Mouse (Mus musculus) spleen, adult 2 months (tissue): ENCODE results near the gene Mettl3. TPM values are rescaled to one million over a fixed set of nuclear protein-coding genes. Genes with fewer than 3 reads are reported as not detected.

ENCODE experiments used
- DNase-seq, 2 experiments: peaks; one replicate each; pipeline versions ENCODE4 v3.0.0 to v3.0.0-alpha.2; 2012 to 2021; ENCODE audit warnings: low spot score in 2 of 2, low read depth in 1 of 2
- H3K27ac ChIP-seq: fragments of 200-500 bp; 2 replicates; pipeline ENCODE4 v1.5.1; 2012; ENCODE audit warnings: low read length, inconsistent platforms; ENCODE audit not compliant: insufficient read depth
- H3K27me3 ChIP-seq: fragments of 200-500 bp; 2 replicates; pipeline ENCODE4 v1.6.1; 2012; ENCODE audit warnings: mild to moderate bottlenecking, moderate library complexity, low read length, inconsistent platforms; ENCODE audit not compliant: control insufficient read depth, insufficient read depth
- H3K36me3 ChIP-seq: fragments of 200-500 bp; 2 replicates; pipeline ENCODE4 v1.6.1; 2012; ENCODE audit warnings: mild to moderate bottlenecking, low read length, inconsistent platforms; ENCODE audit not compliant: control insufficient read depth, insufficient read depth
- H3K4me1 ChIP-seq: fragments of 200-500 bp; 2 replicates; pipeline ENCODE4 v1.6.1; 2011; ENCODE audit warnings: inconsistent platforms; ENCODE audit not compliant: control insufficient read depth, insufficient read depth, insufficient read length
- H3K4me3 ChIP-seq: fragments of 200-500 bp; 2 replicates; pipeline ENCODE4 v1.5.1; 2011; ENCODE audit warnings: mild to moderate bottlenecking, inconsistent platforms; ENCODE audit not compliant: insufficient read depth, insufficient read length; ENCODE audit errors: extremely low read depth
- CTCF ChIP-seq: fragments of 200-500 bp; IDR thresholded peaks from 2 replicates; pipeline ENCODE4 v1.5.1; 2011; ENCODE audit warnings: mild to moderate bottlenecking, inconsistent platforms; ENCODE audit not compliant: insufficient read depth, insufficient read length, insufficient replicate concordance; ENCODE audit errors: extremely low read depth
- POLR2A ChIP-seq: fragments of 200-500 bp; IDR thresholded peaks from 2 replicates; pipeline ENCODE4 v1.6.1; 2011; ENCODE audit warnings: low read depth, low read length, inconsistent platforms
- WGBS: fragments of 180-500 bp; shearing (Covaris S2); methylation state at CpG from one replicate; pipeline ENCODE4 v1.1.7; 2018; 5-methylcytosine and 5-hydroxymethylcytosine counted together
- polyA plus RNA-seq: library from polyadenylated mRNA; depleted of rRNA; stranded (reverse); fragments of >200 nt; gene quantifications from 2 replicates; pipeline ENCODE4 v1.2.3, GENCODE M21; 2012; rRNA removed

Gene Mettl3
- polyA plus RNA-seq, 1 experiment = 24.1 TPM

DNA sequence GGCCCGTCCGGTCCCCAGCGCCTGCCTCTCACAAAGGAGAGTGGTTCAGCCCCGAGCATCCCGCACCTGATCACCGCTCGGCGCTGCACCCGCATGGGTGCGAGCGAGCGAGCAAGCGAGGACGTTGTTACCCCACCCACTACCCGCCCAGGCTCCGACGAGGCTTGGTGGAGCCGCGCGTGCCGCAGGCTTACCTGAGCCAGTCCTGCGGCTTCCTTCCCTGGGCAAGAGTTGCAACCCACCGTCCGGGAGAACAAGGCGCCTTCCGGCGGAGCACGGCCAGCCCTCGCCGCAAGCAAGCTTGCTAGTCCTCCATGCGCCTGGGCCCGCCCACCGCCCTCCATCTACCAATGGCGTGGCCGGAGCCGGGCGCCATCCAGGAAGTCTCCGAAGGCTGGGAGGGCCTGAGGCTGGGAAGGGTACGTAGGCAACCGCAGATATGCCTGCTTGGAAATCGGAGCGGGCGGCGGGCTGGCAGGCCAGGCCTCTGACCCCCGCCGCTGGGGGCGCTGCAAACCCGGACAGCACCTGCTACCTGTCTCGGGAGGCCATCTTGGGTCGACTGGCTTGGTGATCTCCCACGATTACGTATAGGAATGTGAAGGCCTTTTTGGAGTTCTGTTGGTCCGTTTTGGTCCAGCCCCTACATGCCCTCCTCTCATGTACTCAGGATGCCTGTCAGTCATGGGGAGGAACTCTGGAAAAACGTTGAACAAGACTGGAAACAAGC lies 47.3 kb downstream of the Mettl3 start, which contains the start of gene Chd8:
Chd8 (minus strand) TSS at position 297 of the 730 bp plus-strand sequence.
- peak; percentile 94 to 98 for DNase-seq
- peaks cover 1% of the 10 kb centered on the region; the same call in 1 of the 2 replicates for H3K36me3 ChIP-seq
- no peaks in the 10 kb centered on the region for H3K27me3 ChIP-seq
- WGBS = under 1% methylated on average over 54 of the region's 54 CpGs
- H3K27ac ChIP-seq = peak within 1 kb of the TSS; percentile 82
- peaks cover 5% of the 10 kb centered on the region for H3K4me1 ChIP-seq
- H3K4me3 ChIP-seq = peak within 1 kb of the TSS; percentile 75
- TF ChIP-seq POLR2A = peak; percentile 79
- peak; percentile 91 for TF ChIP-seq CTCF

DNA sequence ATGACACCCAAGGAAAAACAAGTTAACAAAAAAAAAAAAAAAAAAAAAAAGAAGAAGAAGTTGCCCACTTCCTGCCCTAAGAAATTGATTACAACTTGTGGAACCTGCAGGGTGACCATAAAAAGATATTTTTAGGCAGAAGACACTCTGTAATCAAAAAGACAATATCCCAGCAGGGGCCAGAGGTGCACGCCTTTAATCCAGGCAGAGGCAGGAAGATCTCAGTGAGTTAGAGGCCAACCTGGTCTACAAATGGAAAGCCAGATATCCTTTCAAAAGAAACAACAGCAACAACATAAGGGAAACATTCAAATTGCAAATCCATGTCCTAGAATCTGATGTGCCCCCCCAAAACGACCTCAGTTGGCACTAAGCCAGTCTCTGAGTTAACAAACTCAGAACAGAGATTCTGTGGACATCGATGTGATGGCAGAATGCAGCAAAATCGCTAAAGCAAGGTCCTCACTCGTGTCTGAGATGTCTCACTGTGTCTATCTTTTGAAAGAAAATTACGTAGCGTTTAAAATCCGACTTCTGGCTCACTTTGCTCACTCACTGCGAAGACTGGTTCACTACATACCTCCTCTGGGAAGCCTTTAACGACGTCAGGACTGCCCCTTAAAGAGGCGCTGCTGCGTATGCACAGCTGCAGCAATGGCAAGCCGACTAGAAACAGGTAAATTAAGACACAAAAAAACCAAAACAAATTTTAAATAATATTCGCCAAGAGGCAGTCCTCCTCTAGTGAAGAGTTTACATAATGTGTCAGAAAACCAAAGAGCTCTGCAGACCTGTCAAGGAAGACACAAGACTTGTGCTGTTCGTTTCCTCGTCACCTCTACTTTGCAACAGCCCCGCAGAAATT lies 48.4 kb downstream of the Mettl3 start:
- WGBS = 2% methylated on average over 18 of the region's 18 CpGs
- DNase-seq = no peak
- H3K27ac ChIP-seq = peak overlapping the region; percentile 82; the same call in 1 of the 2 replicates

DNA sequence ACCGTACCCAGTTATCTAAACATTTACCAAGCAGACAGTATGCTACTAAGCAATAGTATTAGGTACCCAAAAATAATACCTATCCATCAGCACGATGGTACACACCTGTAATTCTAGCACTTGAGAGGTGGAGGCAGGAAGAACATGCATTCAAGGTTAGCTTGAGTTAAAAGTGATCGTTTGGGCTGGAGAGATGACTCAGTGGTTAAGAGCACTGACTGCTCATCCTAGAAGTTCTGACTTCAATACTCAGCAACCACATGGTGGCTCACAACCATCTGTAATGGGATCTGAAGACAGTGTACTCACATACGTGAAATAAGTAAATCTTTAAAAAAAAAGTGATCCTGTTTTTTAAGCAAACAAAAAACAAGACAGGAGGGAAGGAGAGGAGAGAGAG lies 58.8 kb downstream of the Mettl3 start:
- Histone ChIP-seq H3K27ac (no peak overlapping the region), H3K4me1 (peaks cover 9% of the 10 kb centered on the region), H3K36me3 (no peaks in the 10 kb centered on the region), H3K4me3 (no peak overlapping the region), H3K27me3 (no peaks in the 10 kb centered on the region)
- DNase-seq = no peak
- TF ChIP-seq CTCF (no peak), POLR2A (no peak)
- 72% methylated on average over 4 of the region's 4 CpGs for WGBS

More for the DNA sequence above, 48.4 kb downstream of the Mettl3 start:
- no peaks in the 10 kb centered on the region; the same call in 1 of the 2 replicates for H3K36me3 ChIP-seq
- peak overlapping the region; percentile 75 for H3K4me3 ChIP-seq
- peaks cover 5% of the 10 kb centered on the region for H3K4me1 ChIP-seq
- no peaks in the 10 kb centered on the region for H3K27me3 ChIP-seq
- TF ChIP-seq CTCF (no peak), POLR2A (no peak)

Other genes with a start within 250 kb of the Mettl3 start
- 47.8 and 57.3 TPM in 2 replicates for gene Hnrnpc, start 201.1 kb downstream of the Mettl3 start, polyA plus RNA-seq
- gene Rpgrip1, start 194.4 kb downstream of the Mettl3 start, polyA plus RNA-seq = 12.8 and 14.7 TPM in 2 replicates
- gene Supt16, start 107.7 kb downstream of the Mettl3 start, polyA plus RNA-seq = 7.7 and 8.7 TPM in 2 replicates
- gene Chd8, start 47.3 kb downstream of the Mettl3 start, polyA plus RNA-seq = 33.2 and 34.2 TPM in 2 replicates
- gene Tox4, start 26.0 kb downstream of the Mettl3 start, polyA plus RNA-seq = 27.5 and 31.0 TPM in 2 replicates
- gene Rab2b, start 25.6 kb downstream of the Mettl3 start, polyA plus RNA-seq = 6.5 and 7.3 TPM in 2 replicates
- 4.6 and 5.0 TPM in 2 replicates for gene Sall2, start 23.6 kb upstream of the Mettl3 start, polyA plus RNA-seq
- not detected in 2 replicates for gene Olfr1513, start 51.3 kb upstream of the Mettl3 start, polyA plus RNA-seq
- gene Olfr1512, start 74.0 kb upstream of the Mettl3 start, polyA plus RNA-seq = not detected in 2 replicates
- not detected in 2 replicates for gene Olfr1511, start 92.3 kb upstream of the Mettl3 start, polyA plus RNA-seq
- not detected in 2 replicates for gene Olfr1510, start 109.2 kb upstream of the Mettl3 start, polyA plus RNA-seq
- not detected in 2 replicates for gene Olfr1509, start 137.9 kb upstream of the Mettl3 start, polyA plus RNA-seq
- not detected in 2 replicates for gene Olfr1508, start 162.4 kb upstream of the Mettl3 start, polyA plus RNA-seq
- gene Olfr1507, start 190.6 kb upstream of the Mettl3 start, polyA plus RNA-seq = not detected in 2 replicates